Mouse (Mus musculus) MEL (cell line): Measurements from ENCODE around the gene Ipcef1. TPM values are rescaled to one million over a fixed set of nuclear protein-coding genes. Genes with fewer than 3 reads are reported as not detected.

Experiments
- DNase-seq: peaks from one replicate; pipeline ENCODE4 v3.0.0; 2011; ENCODE audit warnings: low read depth, low spot score
- H3K27ac ChIP-seq: 2 replicates; pipeline ENCODE4 v1.5.1; 2012; ENCODE audit warnings: low read depth, mild to moderate bottlenecking, control low read depth, low read length, moderate library complexity; ENCODE audit not compliant: control insufficient read depth
- H3K27me3 ChIP-seq, 2 experiments: fragments of 150-350 bp in 1 of 2; sonication (generic) in 1 of 2; 2 replicates each; pipeline ENCODE4 v1.6.1; 2012; ENCODE audit warnings: low read length in 2 of 2, mild to moderate bottlenecking in 2 of 2, improper control_type of control experiment in 1 of 2, moderate library complexity in 1 of 2; ENCODE audit not compliant: insufficient read depth in 2 of 2, control insufficient read depth in 1 of 2
- H3K36me3 ChIP-seq, 2 experiments: 2 replicates each; pipeline ENCODE4 v1.6.1; 2012 to 2014; ENCODE audit warnings: low read length in 2 of 2, improper control_type of control experiment in 1 of 2, inconsistent platforms in 1 of 2, mild to moderate bottlenecking in 1 of 2; ENCODE audit not compliant: insufficient read depth in 2 of 2, control insufficient read depth in 1 of 2
- H3K4me1 ChIP-seq, 2 experiments: fragments of 150-350 bp in 1 of 2; sonication (generic) in 1 of 2; 2 replicates each; pipeline ENCODE4 v1.6.1; 2012; ENCODE audit warnings: low read length in 2 of 2, improper control_type of control experiment in 1 of 2, mild to moderate bottlenecking in 1 of 2; ENCODE audit not compliant: insufficient read depth in 2 of 2, control insufficient read depth in 1 of 2
- H3K4me3 ChIP-seq, 2 experiments: fragments of 150-350 bp in 1 of 2; sonication (generic) in 1 of 2; 2 replicates each; pipeline ENCODE4 v1.5.1; 2012; ENCODE audit warnings: low read depth in 2 of 2, low read length in 2 of 2, mild to moderate bottlenecking in 2 of 2, moderate library complexity in 2 of 2, control low read depth in 1 of 2, improper control_type of control experiment in 1 of 2; ENCODE audit not compliant: control insufficient read depth in 1 of 2, insufficient read depth in 1 of 2
- H3K79me2 ChIP-seq: 2 replicates; pipeline ENCODE4 v1.6.1; 2012; ENCODE audit warnings: mild to moderate bottlenecking, low read length, moderate library complexity; ENCODE audit not compliant: control insufficient read depth, poor library complexity, insufficient read depth
- H3K9ac ChIP-seq: 2 replicates; pipeline ENCODE4 v1.6.1; 2012; ENCODE audit warnings: low read depth, mild to moderate bottlenecking, control low read depth, low read length, moderate library complexity; ENCODE audit not compliant: control insufficient read depth, poor library complexity, severe bottlenecking
- H3K9me3 ChIP-seq: fragments of 150-350 bp; sonication (generic); replicated peaks from 2 replicates; pipeline ENCODE4 v1.6.1; 2012; ENCODE audit warnings: mild to moderate bottlenecking, low read length, improper control_type of control experiment, moderate library complexity; ENCODE audit not compliant: insufficient read depth
- CHD1 ChIP-seq: IDR thresholded peaks from 2 replicates; pipeline ENCODE4 v1.6.1; 2012; ENCODE audit warnings: low read depth, mild to moderate bottlenecking, inconsistent platforms, low read length, improper control_type of control experiment
- CTCF ChIP-seq, 3 experiments: IDR thresholded peaks in 2 of 3; conservative IDR thresholded peaks in 1 of 3; 2 replicates each; pipeline ENCODE4 v1.5.1; 2011 to 2012; ENCODE audit warnings: low read length in 3 of 3, low read depth in 2 of 3, mild to moderate bottlenecking in 2 of 3, improper control_type of control experiment in 1 of 3, inconsistent platforms in 1 of 3, mixed read lengths in 1 of 3, moderate library complexity in 1 of 3; ENCODE audit not compliant: control insufficient read depth in 1 of 3, insufficient read depth in 1 of 3, poor library complexity in 1 of 3, severe bottlenecking in 1 of 3
- ETS1 ChIP-seq: IDR thresholded peaks from 2 replicates; pipeline ENCODE4 v1.6.1; 2012; ENCODE audit warnings: low read depth, mild to moderate bottlenecking, inconsistent platforms, low read length, improper control_type of control experiment, moderate library complexity
- GATA1 ChIP-seq: IDR thresholded peaks from 2 replicates; pipeline ENCODE4 v1.6.1; 2011; ENCODE audit warnings: low read depth, low read length, improper control_type of control experiment
- HCFC1 ChIP-seq: IDR thresholded peaks from 2 replicates; pipeline ENCODE4 v1.6.1; 2012; ENCODE audit warnings: low read depth, mild to moderate bottlenecking, inconsistent platforms, low read length, improper control_type of control experiment, moderate library complexity
- JUND ChIP-seq: IDR thresholded peaks from 2 replicates; pipeline ENCODE4 v1.6.1; 2011; ENCODE audit warnings: low read depth, mild to moderate bottlenecking, improper control_type of control experiment, low read length
- KAT2A ChIP-seq: conservative IDR thresholded peaks from 2 replicates; pipeline ENCODE4 v1.6.1; 2012; ENCODE audit warnings: low read depth, low read length, improper control_type of control experiment, inconsistent platforms
- MAX ChIP-seq: IDR thresholded peaks from 2 replicates; pipeline ENCODE4 v1.6.1; 2011; ENCODE audit warnings: low read length, improper control_type of control experiment
- MAZ ChIP-seq: IDR thresholded peaks from 2 replicates; pipeline ENCODE4 v1.6.1; 2012; ENCODE audit warnings: low read depth, mild to moderate bottlenecking, inconsistent platforms, low read length, improper control_type of control experiment
- MYB ChIP-seq: IDR thresholded peaks from 2 replicates; pipeline ENCODE4 v1.6.1; 2011; ENCODE audit warnings: mild to moderate bottlenecking, low read depth, low read length, improper control_type of control experiment
- MYC ChIP-seq: IDR thresholded peaks from 2 replicates; pipeline ENCODE4 v1.6.1; 2011; ENCODE audit warnings: low read depth, mild to moderate bottlenecking, low read length, improper control_type of control experiment, moderate library complexity
- POLR2A ChIP-seq, 2 experiments: IDR thresholded peaks; 2 replicates each; pipeline ENCODE4 v1.6.1; 2011 to 2012; ENCODE audit warnings: low read length in 2 of 2, mild to moderate bottlenecking in 2 of 2, control low read depth in 1 of 2, improper control_type of control experiment in 1 of 2, low read depth in 1 of 2, moderate library complexity in 1 of 2; ENCODE audit not compliant: control insufficient read depth in 1 of 2, insufficient read depth in 1 of 2, poor library complexity in 1 of 2
- POLR2AphosphoS2 ChIP-seq: IDR thresholded peaks from 2 replicates; pipeline ENCODE4 v1.6.1; 2011; ENCODE audit warnings: low read length, improper control_type of control experiment
- POLR2AphosphoS5 ChIP-seq: IDR thresholded peaks from 2 replicates; pipeline ENCODE4 v1.6.1; 2012; ENCODE audit warnings: low read depth, borderline replicate concordance, mild to moderate bottlenecking, inconsistent platforms, low read length, moderate library complexity, mixed read lengths
- SIN3A ChIP-seq: IDR thresholded peaks from 2 replicates; pipeline ENCODE4 v1.6.1; 2012; ENCODE audit warnings: low read length, improper control_type of control experiment, inconsistent platforms
- SMC3 ChIP-seq: IDR thresholded peaks from 2 replicates; pipeline ENCODE4 v1.6.1; 2011; ENCODE audit warnings: low read depth, low read length, improper control_type of control experiment
- TAL1 ChIP-seq: IDR thresholded peaks from 2 replicates; pipeline ENCODE4 v1.6.1; 2012; ENCODE audit warnings: mild to moderate bottlenecking, inconsistent platforms, low read length, moderate library complexity, mixed read lengths
- TCF12 ChIP-seq: IDR thresholded peaks from 2 replicates; pipeline ENCODE4 v1.6.1; 2014; ENCODE audit warnings: low read depth, mild to moderate bottlenecking, inconsistent platforms, low read length, improper control_type of control experiment, moderate library complexity
- USF1 ChIP-seq: IDR thresholded peaks from 2 replicates; pipeline ENCODE4 v1.6.1; 2014; ENCODE audit warnings: low read depth, mild to moderate bottlenecking, inconsistent platforms, low read length, improper control_type of control experiment, moderate library complexity
- USF2 ChIP-seq, 2 experiments: IDR thresholded peaks; 2 replicates each; pipeline ENCODE4 v1.6.1; 2011 to 2012; ENCODE audit warnings: improper control_type of control experiment in 2 of 2, low read length in 2 of 2, borderline replicate concordance in 1 of 2, inconsistent platforms in 1 of 2, low read depth in 1 of 2, mild to moderate bottlenecking in 1 of 2; ENCODE audit not compliant: insufficient read depth in 1 of 2
- ZC3H11A ChIP-seq: IDR thresholded peaks from 2 replicates; pipeline ENCODE4 v1.6.1; 2012; ENCODE audit warnings: low read depth, mild to moderate bottlenecking, inconsistent platforms, low read length, improper control_type of control experiment
- polyA plus RNA-seq, 2 experiments: library from polyadenylated mRNA; stranded (reverse) in 1 of 2; unstranded in 1 of 2; fragments of >175 nt in 1 of 2; fragments of >200 nt in 1 of 2; gene quantifications; 2 replicates each; pipeline versions ENCODE4 v1.2.1 to v1.2.4; 2012; ENCODE audit warnings: low replicate concordance in 2 of 2, low read depth in 1 of 2; ENCODE audit not compliant: insufficient read length in 2 of 2, insufficient read depth in 1 of 2, missing spikeins in 1 of 2
- total RNA-seq: library from RNA; depleted of rRNA; stranded (reverse); fragments of 300-350 nt; gene quantifications from 2 replicates; pipeline ENCODE4 v1.2.3, GENCODE M21; 2012

Gene Ipcef1
- total and polyA plus RNA-seq, 3 experiments = not detected

GRCm38 (mm10) chr10:6954533-6954932 is 97.7 kb downstream of the Ipcef1 start:
- Histone ChIP-seq H3K79me2 (no peaks in the 10 kb centered on the region), H3K4me3 (no peak overlapping the region), H3K27ac (no peak overlapping the region), H3K9me3 (no peaks in the 10 kb centered on the region), H3K36me3 (no peaks in the 10 kb centered on the region), H3K9ac (no peak overlapping the region), H3K4me1 (no peaks in the 10 kb centered on the region)
- TF ChIP-seq MYB = no peak
- TF ChIP-seq TCF12 = no peak
- TF ChIP-seq SMC3 = no peak
- no peak for TF ChIP-seq HCFC1
- TF ChIP-seq CHD1 = no peak
- no peak for TF ChIP-seq GATA1
- TF ChIP-seq USF1 = no peak
- no peak for TF ChIP-seq KAT2A
- TF ChIP-seq USF2 (IDR thresholded peaks at IDR 0.05; ENCODE audit: borderline replicate concordance in 1 of 2, insufficient read depth in 1 of 2, low read depth in 1 of 2, low read length in 2 of 2) = no peak
- TF ChIP-seq SIN3A = no peak
- no peak for TF ChIP-seq POLR2A (IDR thresholded peaks at IDR 0.05; ENCODE audit: control insufficient read depth in 1 of 2, insufficient read depth in 1 of 2, low read depth in 1 of 2, low read length in 2 of 2, poor library complexity in 1 of 2)
- TF ChIP-seq MYC = no peak
- TF ChIP-seq, all 39 proteins: peak for 0
- H3K27me3 ChIP-seq = no peaks in the 10 kb centered on the region
- DNase-seq = no peak

GRCm38 (mm10) chr10:6953115-6953514 is 99.2 kb downstream of the Ipcef1 start:
- Histone ChIP-seq H3K79me2 (no peaks in the 10 kb centered on the region), H3K4me1 (no peaks in the 10 kb centered on the region), H3K27me3 (no peaks in the 10 kb centered on the region), H3K27ac (no peak overlapping the region), H3K4me3 (no peak overlapping the region), H3K9ac (no peak overlapping the region), H3K36me3 (no peaks in the 10 kb centered on the region), H3K9me3 (no peaks in the 10 kb centered on the region)
- DNase-seq = no peak
- TF ChIP-seq JUND = no peak
- no peak for TF ChIP-seq TAL1
- no peak for TF ChIP-seq ETS1

- H3K9ac ChIP-seq = no peak overlapping the region
- TF ChIP-seq MAZ = no peak
- TF ChIP-seq SIN3A = no peak
- TF ChIP-seq POLR2AphosphoS5 = no peak
- TF ChIP-seq JUND = no peak
- no peak for TF ChIP-seq SMC3
- no peak for TF ChIP-seq KAT2A
- no peak for TF ChIP-seq USF2 (IDR thresholded peaks at IDR 0.05; ENCODE audit: borderline replicate concordance in 1 of 2, insufficient read depth in 1 of 2, low read depth in 1 of 2, low read length in 2 of 2)
- TF ChIP-seq ETS1 = no peak
- TF ChIP-seq POLR2AphosphoS2 = no peak
- no peak for TF ChIP-seq POLR2A (IDR thresholded peaks at IDR 0.05; ENCODE audit: control insufficient read depth in 1 of 2, insufficient read depth in 1 of 2, low read depth in 1 of 2, low read length in 2 of 2, poor library complexity in 1 of 2)
- TF ChIP-seq ZC3H11A = no peak
- no peak for TF ChIP-seq MAX
- no peak for TF ChIP-seq MYC
- TF ChIP-seq CTCF (IDR thresholded peaks at IDR 0.05 in 2 of 3, conservative IDR thresholded peaks at IDR 0.05 in 1 of 3; ENCODE audit: control insufficient read depth in 1 of 3, insufficient read depth in 1 of 3, low read depth in 2 of 3, low read length in 3 of 3, poor library complexity in 1 of 3, severe bottlenecking in 1 of 3) = no peak
- TF ChIP-seq, all 39 proteins: peak for 0
- Histone ChIP-seq H3K36me3 (no peaks in the 10 kb centered on the region), H3K9me3 (no peaks in the 10 kb centered on the region), H3K79me2 (no peaks in the 10 kb centered on the region), H3K27me3 (no peaks in the 10 kb centered on the region), H3K4me3 (no peak overlapping the region), H3K27ac (no peak overlapping the region), H3K4me1 (no peaks in the 10 kb centered on the region)
- DNase-seq = no peak
These were observed 115.4 kb downstream of the Ipcef1 start for GRCm38 (mm10) chr10:6936671-6937425.
